Mouse (Mus musculus) spleen, postnatal 4 days (tissue): ENCODE measurements around the gene Hmgn3.
"Not testable (repeated sequence)": the region's sequence is repeated elsewhere in the genome, so short reads cannot be mapped to it uniquely, and the experiment has no call there.

Experiments used
- DNase-seq, 2 experiments: peaks; one replicate each; pipeline ENCODE4 v3.0.0; 2022; ENCODE audit warnings: low spot score in 2 of 2

Hmgn3 gene

DNA sequence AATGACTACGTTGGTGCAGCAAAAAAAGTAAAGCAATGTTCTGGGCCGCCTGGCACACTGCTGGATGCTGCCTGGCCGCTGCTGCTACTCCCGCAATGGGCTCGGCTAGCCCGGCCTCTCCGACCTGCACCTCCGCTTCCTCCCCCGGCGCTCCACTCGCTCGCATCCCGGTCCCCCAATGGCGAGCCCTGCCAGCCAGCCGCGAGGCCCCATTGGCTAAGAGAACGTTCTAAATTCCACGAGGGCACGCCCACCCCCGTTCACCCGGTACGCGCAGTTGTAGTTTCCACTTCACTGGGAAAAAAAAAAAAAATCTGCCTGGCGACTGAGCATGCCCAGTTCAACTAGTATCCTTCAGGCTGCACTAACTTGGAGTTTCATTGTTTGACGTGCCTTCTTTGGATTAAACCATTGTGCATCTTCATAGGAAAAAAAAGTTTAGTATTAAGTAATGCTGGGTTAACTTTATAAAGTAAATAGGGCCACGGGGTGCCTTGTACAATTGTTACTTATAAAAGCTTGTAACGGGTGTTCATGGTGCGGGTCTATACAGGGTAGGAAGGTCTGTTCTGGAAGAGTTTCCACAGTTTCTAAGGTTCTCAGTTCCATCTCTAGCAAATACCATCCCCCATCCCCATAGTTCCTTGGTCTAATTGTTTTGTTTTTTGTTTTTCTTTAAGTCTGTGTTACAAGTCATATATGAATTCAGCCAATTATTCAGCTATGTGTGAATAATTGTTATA lies at the start of gene Hmgn3:
Gene Hmgn3, minus strand, starts transcription at position 240 of the 743 bp plus-strand sequence.
- DNase-seq: peak; percentile 58 to 72

- DNase-seq: no peak
Measured at GRCm38 (mm10) chr9:83195765-83196164, 49.3 kb upstream of the Hmgn3 start.

GRCm38 (mm10) chr9:83195007-83195406 lies 48.5 kb upstream of the Hmgn3 start:
- DNase-seq: no peak

DNA sequence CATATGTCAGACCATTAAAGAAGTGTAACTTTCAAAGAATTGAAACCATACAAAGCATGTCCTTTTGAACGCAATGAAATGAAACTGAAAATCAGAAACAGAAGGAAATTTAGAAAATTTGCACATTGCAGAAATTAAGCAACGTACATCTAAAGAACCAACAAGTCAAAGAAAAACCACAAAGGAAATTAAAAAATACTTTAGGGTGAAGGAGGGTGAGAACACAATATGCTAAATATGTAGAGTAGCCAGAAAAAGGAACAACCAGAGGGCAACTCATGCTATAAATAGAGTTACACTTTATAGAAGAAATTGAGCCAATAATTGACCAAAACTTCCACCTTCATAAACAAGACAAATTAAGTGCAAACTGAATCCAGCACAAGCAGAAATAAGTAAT lies 41.3 kb upstream of the Hmgn3 start:
- DNase-seq: no peak

GRCm38 (mm10) chr9:83145591-83146445 lies 667 bp downstream of the Hmgn3 start:
- peak in 1 of 2 experiments; percentile 63 for DNase-seq

DNA sequence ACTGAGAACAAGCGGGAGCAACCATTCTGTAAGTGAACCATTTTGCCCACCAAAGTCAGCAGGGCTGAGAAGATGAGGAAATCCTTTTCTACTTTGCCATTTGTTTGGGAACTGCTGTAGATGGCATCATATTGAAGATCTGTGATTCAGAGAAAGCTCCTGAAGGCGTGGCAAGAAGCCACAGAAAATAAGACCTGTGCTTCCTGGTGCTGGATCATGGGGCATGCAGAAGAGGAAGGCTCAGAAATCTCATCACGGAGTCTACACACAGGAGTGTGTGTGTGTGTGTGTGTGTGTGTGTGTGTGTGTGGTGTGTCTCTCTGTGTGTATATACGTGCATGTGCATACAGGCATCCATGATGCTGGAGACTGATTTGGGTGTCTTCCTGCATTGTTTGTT lies 16.7 kb downstream of the Hmgn3 start:
- no peak for DNase-seq

DNA sequence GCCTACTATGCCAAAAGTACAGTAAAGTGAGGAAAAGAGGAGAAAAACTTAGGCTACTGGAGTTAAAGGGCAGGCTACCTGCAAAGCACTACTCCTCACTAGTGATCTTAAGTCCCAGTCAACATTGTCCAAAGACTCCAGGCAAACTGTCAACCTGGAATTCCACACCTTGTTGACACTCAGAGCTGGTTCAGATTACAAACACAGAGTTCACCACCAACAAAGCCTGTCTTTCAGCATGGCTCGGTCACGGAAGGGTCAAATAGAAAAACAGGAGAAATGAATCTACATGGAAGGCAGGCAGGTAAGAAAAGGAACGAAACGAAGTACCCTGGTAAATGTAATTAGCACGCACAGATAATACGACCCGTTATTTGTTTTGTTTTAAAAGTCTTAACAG lies 18.6 kb downstream of the Hmgn3 start:
- DNase-seq: no peak

GRCm38 (mm10) chr9:83126482-83126881 lies 20.0 kb downstream of the Hmgn3 start:
- DNase-seq: not testable (repeated sequence)

GRCm38 (mm10) chr9:83119211-83119610 lies 27.3 kb downstream of the Hmgn3 start:
- no peak for DNase-seq

DNA sequence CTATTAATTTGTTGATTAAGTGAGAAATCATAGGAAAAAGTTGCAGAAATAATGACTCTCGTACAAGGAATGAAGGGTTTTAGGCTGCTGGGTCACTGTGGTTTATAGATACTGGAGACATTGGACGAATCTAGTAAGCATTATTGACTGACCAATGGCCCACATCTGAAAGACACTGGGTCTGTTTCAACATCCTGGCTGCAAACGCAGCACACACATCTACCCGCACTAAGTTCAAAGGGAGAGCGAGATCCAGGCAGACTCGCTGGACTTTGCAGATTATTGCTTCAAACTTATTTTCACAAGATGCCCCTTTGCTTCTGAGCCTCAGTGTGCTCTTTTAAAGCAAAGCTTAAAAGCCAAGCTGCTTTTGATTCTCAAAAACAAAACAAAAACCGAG lies 29.0 kb downstream of the Hmgn3 start:
- DNase-seq: no peak

DNA sequence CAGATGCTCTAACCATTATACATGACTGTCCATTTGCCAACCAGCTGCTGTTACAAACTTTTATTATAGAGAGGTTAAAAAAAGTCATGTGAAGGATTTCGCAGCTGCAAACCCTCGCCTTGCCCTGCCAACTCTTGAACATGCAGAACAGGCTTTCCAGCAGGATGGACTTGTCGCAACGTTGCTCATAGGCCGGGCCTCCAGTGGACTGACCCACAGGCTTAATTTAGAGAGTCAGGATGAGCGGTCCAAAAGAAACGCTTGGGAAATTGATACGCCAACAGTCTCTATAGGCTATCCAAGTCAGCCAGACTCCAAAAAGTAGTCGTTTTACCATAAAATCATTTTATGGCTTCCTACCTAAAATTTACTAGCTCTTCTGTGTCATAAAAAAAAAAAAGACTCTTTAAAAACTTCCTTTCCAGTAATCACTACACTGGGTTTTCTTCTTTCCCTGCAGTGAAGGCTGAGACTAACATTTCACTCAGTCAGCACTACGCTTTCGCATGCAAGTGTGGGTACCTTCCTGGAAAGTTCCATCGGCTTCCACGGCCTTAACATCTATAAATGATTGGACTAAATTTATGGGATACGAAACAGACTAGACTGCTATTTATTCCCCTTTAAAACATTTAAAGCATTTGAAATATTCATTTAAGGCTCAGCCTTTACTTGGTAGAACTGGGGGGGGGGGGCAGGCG lies 29.6 kb downstream of the Hmgn3 start:
- no peak for DNase-seq

GRCm38 (mm10) chr9:83115676-83116075 lies 30.8 kb downstream of the Hmgn3 start:
- no peak for DNase-seq

GRCm38 (mm10) chr9:83113800-83114217 lies 32.7 kb downstream of the Hmgn3 start:
- DNase-seq: no peak

DNA sequence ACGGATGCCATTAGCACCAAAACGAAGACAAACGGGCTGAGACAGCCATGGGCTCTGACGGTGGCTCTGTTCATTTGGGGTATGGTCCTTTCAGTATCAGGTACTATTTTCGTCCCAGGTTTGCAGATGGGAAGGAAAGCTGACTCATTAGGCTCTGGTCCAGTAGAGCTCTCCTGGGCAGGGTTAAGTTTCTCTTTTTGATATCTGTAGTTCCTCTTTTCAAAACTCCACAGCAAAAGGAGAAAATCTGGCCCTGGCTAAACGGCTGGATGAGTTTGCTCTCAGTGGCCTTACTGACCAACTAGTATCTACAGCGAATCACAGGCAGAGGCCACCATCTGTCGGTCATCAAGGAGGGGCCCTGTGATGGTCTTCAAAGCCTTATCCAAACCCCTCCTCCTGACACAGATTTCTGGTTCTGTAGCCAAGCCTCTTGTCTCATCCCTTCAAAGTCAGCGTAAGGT lies 34.1 kb downstream of the Hmgn3 start:
- no peak for DNase-seq

DNA sequence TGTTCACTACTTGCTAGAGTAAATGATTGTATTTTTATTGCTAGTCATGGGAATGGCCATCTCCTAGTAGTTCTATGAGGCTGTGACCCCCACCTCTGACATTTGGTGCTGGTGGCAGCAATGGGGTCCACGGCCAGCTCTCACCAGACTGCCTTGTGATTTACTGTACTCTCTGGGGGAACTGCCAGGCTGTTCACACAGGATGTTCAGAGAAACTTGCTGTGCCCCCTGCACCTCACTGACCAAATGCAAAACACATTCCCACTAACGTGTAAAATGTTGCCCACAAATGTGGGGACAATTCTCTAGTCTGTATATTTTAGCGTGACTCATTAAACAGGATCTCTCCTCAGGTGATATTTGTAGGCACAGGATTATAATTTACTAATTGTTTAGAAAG lies 34.7 kb downstream of the Hmgn3 start:
- DNase-seq: no peak

DNA sequence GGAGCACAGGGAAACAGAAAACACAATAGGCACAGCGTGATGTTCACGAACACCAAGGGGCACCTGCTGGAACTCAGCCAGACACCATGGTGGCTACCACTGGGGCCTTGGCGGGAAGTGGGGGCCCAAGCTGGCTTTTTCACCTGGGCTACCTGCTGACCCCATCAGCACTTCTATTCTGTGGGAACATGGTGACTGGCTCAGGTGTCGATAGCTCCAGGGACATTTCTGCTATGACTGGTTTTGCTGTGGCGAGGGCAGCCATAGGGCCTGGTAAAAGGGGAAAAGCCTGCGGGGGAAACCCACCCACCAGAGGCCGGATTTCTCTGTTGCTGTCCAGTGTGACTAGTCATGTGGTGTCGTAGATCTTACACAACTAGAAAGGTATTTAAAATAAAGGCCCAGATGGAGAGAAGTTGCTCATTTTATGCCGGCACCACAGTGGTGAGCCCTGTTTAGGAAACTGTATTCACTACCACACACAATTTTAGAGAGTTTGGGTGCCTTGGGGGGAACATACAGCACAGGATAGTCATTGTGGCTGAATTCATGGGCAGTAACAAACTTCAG lies 35.3 kb downstream of the Hmgn3 start:
- no peak for DNase-seq

DNA sequence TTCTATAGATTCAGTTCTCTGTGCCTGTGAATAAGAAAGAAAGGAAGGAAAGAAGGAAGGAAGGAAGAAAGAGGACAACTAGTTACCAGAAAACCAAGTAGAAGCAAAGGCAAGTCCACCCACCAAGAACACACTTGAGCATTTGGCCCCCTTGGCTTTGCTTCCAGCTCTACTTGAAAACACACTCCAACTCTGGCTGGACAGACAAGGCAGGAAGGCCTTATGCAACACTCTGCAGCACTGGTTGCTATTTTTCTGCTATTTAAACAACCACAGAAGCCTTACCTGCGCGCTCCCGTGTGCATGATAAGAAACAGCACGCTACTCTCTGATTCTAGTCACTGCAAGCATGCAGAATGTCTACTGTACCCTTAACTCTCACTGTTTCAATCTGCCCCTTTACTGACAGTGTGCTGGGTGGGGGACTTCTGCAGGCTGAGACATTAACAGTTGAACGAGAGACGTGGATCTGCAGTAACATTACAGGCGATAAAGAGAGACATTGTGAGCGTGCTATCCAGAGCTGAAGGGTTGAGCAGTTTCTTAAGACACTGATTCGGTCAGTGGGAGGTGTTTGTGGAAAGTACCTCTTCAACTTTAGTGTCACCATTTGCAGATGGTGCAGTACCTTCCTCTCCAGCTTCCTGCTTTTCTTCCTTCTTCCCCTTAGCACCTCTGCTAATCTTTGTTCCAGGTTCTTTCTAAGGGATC lies 35.9 kb downstream of the Hmgn3 start:
- DNase-seq: no peak

- no peak for DNase-seq
Measured at GRCm38 (mm10) chr9:83109705-83110104, 36.8 kb downstream of the Hmgn3 start.

DNA sequence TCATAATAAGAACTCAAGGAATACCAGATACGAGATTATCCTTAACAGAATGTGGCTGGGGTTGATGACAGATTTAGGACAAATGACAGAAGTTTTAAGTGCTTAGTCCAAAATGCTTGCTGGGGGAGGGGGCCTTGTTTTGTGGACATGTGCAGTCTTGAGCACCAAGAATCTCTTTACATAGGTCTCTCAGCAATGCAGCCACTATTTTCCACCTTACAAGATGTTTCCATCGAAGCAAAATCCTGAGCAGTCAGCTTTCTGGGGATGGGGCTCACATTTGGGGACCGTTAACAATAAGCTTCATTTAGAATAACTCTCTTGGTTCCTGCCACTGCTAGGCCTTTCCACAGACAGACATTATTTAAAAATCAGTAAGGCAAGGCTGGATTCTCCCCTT lies 37.7 kb downstream of the Hmgn3 start:
- DNase-seq: no peak

DNA sequence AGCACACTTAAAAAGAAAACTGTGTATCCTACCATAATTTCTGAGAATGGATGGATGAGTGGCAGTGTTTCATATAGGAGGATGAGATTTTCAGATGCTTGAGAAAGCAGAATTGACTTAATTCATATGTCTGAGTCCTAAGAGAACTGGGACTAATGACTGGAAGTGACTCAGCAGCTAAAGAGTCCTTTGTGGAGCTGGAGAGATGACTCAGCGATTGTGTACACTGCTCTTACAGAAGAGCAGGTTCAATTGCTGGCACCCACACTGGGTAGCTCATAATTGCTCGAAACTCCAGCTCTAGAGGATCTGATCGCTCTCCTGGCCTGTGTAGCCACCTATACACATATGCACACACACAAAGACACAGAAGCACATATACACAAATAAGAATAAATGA lies 42.7 kb downstream of the Hmgn3 start:
- DNase-seq: no peak

- DNase-seq: no peak
Measured at GRCm38 (mm10) chr9:83101691-83102090, 44.8 kb downstream of the Hmgn3 start.
